Mouse (Mus musculus) lung, postnatal 0 days (tissue): ENCODE results near the gene Cdkal1.

ENCODE experiments used
- CTCF ChIP-seq: IDR thresholded peaks from 2 replicates; pipeline ENCODE4 v1.5.1; 2016; ENCODE audit warnings: antibody characterized with exemption, mild to moderate bottlenecking
- EP300 ChIP-seq: IDR thresholded peaks from 2 replicates; pipeline ENCODE4 v1.6.1; 2016; ENCODE audit warnings: antibody characterized with exemption, mild to moderate bottlenecking, control low read depth

- TF ChIP-seq CTCF (no peak), EP300 (no peak)
Observed at GRCm38 (mm10) chr13:29350004-29350403, 505.5 kb downstream of the Cdkal1 start.
